Mouse (Mus musculus): ENCODE measurements at regions not wholly inside any gene's neighbourhood (a gene's known extent, or its start where the extent isn't known, plus 50 kb on each side); places are given as distances from the start of the nearest gene placed in this dataset.

DNA sequence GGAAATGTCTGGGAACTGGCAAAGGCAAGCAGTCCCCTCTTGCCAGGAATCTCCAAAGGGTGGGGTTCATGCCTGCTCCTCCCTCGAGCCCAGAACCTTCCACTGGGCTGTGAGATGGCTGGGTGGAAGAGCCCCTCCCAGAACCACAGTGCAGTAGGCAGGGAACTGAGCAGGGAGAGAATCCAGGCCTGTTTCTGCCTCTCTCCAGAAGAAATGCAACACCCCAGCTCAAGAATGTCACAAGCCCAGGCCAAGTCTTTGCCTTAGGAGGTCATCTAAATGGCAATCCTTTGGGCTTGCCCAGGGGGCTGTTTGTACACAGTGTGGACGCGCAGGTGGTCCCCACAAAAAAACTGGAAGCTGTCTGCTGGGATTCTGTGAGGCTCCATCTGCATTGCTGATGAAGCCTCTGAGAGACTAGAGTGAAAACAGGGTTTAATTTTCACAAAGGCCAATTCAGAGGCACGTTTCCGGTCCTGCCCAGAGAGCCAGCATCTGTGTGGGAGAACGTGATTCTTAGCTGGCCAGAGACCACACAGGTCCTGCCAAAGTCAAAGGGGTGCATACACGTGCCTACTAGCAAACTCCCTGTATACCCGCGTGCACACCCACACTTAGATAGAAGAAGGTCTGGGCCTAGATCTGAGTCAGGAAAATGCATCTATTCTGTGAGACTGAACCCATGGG lies 129.0 kb downstream of the Hmg20a start:
- H3K36me3 ChIP-seq (ENCODE audit: control insufficient read depth, insufficient read depth) = no peaks in the 10 kb centered on the region
- H3K4me3 ChIP-seq (replicated peaks; ENCODE audit: low read length) = no peak overlapping the region
- H3K4me1 ChIP-seq (replicated peaks; ENCODE audit: control insufficient read depth, insufficient read depth, low read length) = no peaks in the 10 kb centered on the region
- H3K27me3 ChIP-seq (replicated peaks; ENCODE audit: control insufficient read depth, insufficient read depth, low read length) = no peaks in the 10 kb centered on the region
- no peak overlapping the region for H3K4me2 ChIP-seq (ENCODE audit: low read length)
- no peak overlapping the region for H3K9ac ChIP-seq (replicated peaks; ENCODE audit: low read depth, low read length)
- ATAC-seq = no peak
- no peaks in the 10 kb centered on the region for H3K9me3 ChIP-seq (ENCODE audit: control insufficient read depth, low read length)
- H3K27ac ChIP-seq (ENCODE audit: low read length) = no peak overlapping the region
- WGBS = 42% methylated on average over 9 of the region's 9 CpGs

DNA sequence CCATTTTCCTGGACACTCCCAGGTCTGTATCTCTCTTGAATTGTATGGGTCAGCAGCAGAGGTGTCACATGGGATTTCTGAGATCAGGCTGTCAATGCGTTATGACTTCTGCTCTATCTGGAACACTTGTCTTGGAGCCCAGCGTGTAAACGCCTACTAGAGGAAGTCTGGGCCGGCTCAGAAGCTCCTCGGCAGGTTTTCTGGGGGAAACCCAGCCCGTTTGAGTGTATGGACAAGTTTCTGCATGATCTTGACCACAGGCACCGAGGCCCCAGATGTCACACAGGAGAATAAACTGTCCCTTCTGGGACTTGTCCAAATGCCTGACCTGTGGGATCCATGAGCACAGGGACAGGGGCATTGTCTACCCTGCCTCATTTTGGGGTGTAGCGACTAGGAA lies 131.4 kb downstream of the Hmg20a start:
- 79% methylated on average over 8 of the region's 8 CpGs for WGBS
- Histone ChIP-seq H3K9me3 (ENCODE audit: control insufficient read depth, low read length) (no peaks in the 10 kb centered on the region), H3K27ac (ENCODE audit: low read length) (no peak overlapping the region), H3K9ac (replicated peaks; ENCODE audit: low read depth, low read length) (no peak overlapping the region), H3K27me3 (replicated peaks; ENCODE audit: control insufficient read depth, insufficient read depth, low read length) (no peaks in the 10 kb centered on the region), H3K4me1 (replicated peaks; ENCODE audit: control insufficient read depth, insufficient read depth, low read length) (peaks cover 10% of the 10 kb centered on the region), H3K4me2 (ENCODE audit: low read length) (no peak overlapping the region), H3K4me3 (replicated peaks; ENCODE audit: low read length) (no peak overlapping the region), H3K36me3 (ENCODE audit: control insufficient read depth, insufficient read depth) (no peaks in the 10 kb centered on the region)
- ATAC-seq = no peak

DNA sequence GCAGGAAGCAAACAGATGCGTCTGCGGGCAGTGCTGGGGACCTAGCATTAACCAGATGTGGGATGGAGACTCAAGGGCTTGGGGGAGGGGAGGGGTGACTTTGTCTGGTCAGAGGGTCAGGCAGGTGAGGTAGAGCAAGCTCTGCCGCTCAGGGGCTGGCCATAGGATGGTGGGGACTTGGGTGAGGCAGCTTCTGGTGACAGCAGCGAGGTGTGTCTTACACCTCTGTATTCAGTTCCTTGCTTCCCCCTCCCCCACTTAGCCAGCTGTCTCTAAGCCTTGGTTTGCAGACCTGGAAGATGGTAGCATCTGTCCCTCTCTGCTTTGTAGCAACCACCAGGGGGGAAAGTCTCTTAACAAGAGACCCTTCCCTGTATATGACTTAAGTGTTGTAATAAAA lies 131.8 kb downstream of the Hmg20a start:
- Histone ChIP-seq H3K4me1 (replicated peaks; ENCODE audit: control insufficient read depth, insufficient read depth, low read length) (peaks cover 10% of the 10 kb centered on the region), H3K9me3 (ENCODE audit: control insufficient read depth, low read length) (no peaks in the 10 kb centered on the region), H3K4me3 (replicated peaks; ENCODE audit: low read length) (no peak overlapping the region), H3K36me3 (ENCODE audit: control insufficient read depth, insufficient read depth) (no peaks in the 10 kb centered on the region), H3K4me2 (ENCODE audit: low read length) (no peak overlapping the region), H3K9ac (replicated peaks; ENCODE audit: low read depth, low read length) (no peak overlapping the region), H3K27ac (ENCODE audit: low read length) (no peak overlapping the region), H3K27me3 (replicated peaks; ENCODE audit: control insufficient read depth, insufficient read depth, low read length) (no peaks in the 10 kb centered on the region)
- no peak for ATAC-seq
- 66% methylated on average over 4 of the region's 4 CpGs for WGBS

DNA sequence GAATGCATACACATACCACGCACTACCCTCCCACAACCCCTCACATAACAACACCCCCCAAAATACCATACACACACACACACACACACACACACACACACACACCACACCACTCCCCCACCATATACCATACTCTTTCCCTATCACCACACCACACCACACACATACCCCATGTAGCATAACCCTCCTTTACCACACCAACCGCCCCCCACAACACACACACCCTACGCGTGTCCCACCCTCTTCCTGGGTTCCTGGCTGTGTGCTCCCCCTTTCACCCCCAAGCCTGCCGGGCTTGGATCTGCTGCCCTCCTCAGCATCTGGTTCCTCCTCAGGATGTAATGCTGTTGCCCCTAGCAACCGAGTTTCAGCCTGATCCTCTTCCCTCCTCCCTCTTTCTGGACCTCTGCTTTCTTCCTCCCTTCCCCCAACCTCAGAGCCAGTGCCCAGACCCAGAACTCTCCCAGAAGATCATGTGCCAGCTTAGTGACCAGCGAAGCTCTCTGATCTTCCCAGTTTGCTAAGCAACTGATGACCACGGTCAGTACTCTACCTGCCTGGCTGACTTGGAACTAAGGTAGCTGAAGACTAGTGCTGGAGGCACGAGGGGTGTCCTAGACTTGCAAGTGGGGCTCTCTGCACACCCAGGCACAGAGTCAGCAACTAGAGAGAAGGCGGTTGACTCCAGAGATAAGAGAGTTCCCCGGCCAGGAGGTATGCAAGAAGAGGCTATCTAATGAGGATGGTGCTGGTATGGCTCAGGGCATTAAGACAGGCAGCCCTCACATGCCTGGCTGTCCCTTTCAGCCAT lies 133.2 kb downstream of the Hmg20a start:
- Histone ChIP-seq H3K27me3 (replicated peaks; ENCODE audit: control insufficient read depth, insufficient read depth, low read length) (no peaks in the 10 kb centered on the region), H3K4me2 (ENCODE audit: low read length) (no peak overlapping the region), H3K36me3 (ENCODE audit: control insufficient read depth, insufficient read depth) (no peaks in the 10 kb centered on the region), H3K27ac (ENCODE audit: low read length) (no peak overlapping the region), H3K4me1 (replicated peaks; ENCODE audit: control insufficient read depth, insufficient read depth, low read length) (peaks cover 10% of the 10 kb centered on the region), H3K4me3 (replicated peaks; ENCODE audit: low read length) (no peak overlapping the region), H3K9me3 (ENCODE audit: control insufficient read depth, low read length) (no peaks in the 10 kb centered on the region), H3K9ac (replicated peaks; ENCODE audit: low read depth, low read length) (no peak overlapping the region)
- WGBS = 58% methylated on average over 11 of the region's 11 CpGs
- 0 out of 2 replicates have a peak, but pooled peaks have one; percentile 24 for ATAC-seq

DNA sequence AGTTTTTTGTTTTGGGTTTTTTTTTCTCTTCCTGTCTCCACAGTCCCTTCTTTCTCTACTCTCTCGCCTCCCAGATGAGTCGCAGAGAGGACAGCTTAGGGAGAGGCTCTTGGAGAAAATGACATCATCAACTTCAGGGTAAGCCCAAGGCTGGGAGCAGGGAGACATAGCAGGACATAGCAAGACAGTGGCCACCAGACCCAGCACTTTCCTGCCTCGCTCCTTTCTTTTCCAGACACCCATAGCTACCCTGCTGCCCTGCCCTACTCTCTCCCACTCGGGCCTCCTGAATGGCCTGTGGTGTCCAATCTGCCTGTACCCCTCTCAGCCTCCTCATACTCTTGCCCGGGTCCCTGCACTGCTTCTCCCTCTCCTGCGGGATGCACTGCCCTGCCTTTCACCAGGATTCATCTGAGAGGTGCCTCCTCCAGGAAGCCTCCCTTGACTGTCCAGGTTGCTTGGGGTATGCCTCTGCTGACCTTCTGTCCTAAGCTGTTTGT lies 133.8 kb downstream of the Hmg20a start:
- Histone ChIP-seq H3K4me2 (ENCODE audit: low read length) (no peak overlapping the region), H3K4me1 (replicated peaks; ENCODE audit: control insufficient read depth, insufficient read depth, low read length) (peaks cover 10% of the 10 kb centered on the region), H3K4me3 (replicated peaks; ENCODE audit: low read length) (no peak overlapping the region), H3K9me3 (ENCODE audit: control insufficient read depth, low read length) (no peaks in the 10 kb centered on the region), H3K36me3 (ENCODE audit: control insufficient read depth, insufficient read depth) (no peaks in the 10 kb centered on the region), H3K9ac (replicated peaks; ENCODE audit: low read depth, low read length) (no peak overlapping the region), H3K27me3 (replicated peaks; ENCODE audit: control insufficient read depth, insufficient read depth, low read length) (no peaks in the 10 kb centered on the region), H3K27ac (ENCODE audit: low read length) (no peak overlapping the region)
- ATAC-seq = no peak
- WGBS = 67% methylated on average over 6 of the region's 6 CpGs

DNA sequence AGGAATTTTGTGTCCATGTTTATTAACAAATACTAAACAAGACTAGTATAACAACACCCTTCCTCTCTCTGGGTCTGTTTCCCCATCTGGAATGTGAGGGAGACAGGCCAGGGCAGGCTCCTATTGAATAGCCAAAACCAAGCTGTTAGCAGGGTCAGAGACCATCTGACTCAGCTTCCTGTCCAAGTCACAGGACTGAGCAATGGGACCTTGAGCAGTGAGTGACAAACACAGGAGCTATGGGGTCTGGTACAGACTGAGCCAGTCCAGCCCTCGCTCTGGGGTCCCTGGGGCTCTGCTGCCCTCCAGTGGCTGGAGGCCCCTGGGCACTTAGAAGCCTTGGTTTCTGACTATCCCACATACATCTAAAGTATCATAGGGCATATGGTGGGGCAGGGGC lies 134.4 kb downstream of the Hmg20a start:
- no peak overlapping the region for H3K4me2 ChIP-seq (ENCODE audit: low read length)
- H3K9me3 ChIP-seq (ENCODE audit: control insufficient read depth, low read length) = no peaks in the 10 kb centered on the region
- no peaks in the 10 kb centered on the region for H3K27me3 ChIP-seq (replicated peaks; ENCODE audit: control insufficient read depth, insufficient read depth, low read length)
- no peak overlapping the region for H3K27ac ChIP-seq (ENCODE audit: low read length)
- no peaks in the 10 kb centered on the region for H3K36me3 ChIP-seq (ENCODE audit: control insufficient read depth, insufficient read depth)
- H3K4me1 ChIP-seq (replicated peaks; ENCODE audit: control insufficient read depth, insufficient read depth, low read length) = peaks cover 10% of the 10 kb centered on the region
- no peak overlapping the region for H3K4me3 ChIP-seq (replicated peaks; ENCODE audit: low read length)
- 17% methylated on average over 1 of the region's 1 CpGs for WGBS
- peak; percentile 76 for ATAC-seq
- no peak overlapping the region for H3K9ac ChIP-seq (replicated peaks; ENCODE audit: low read depth, low read length)

DNA sequence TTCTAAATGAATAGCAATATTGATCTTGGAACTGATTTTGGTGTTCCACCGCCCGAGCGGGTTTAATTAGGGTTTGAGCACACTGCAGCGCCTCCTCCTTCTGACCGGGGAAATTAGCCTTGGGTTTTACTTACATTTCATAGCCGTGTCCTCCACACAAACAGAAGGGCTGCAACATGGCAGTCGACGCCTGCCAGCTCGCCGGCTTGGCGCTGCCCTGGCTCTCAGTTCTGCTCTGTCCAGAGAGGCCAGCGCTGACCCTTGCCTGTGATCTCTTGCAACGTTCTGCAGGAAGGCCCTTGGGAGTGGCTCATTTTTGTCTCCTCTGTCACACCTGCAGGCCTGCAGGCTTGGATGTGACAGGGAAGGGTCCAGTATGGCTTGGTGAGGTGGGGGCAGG lies 135.2 kb downstream of the Hmg20a start:
- Histone ChIP-seq H3K4me2 (ENCODE audit: low read length) (no peak overlapping the region), H3K27me3 (replicated peaks; ENCODE audit: control insufficient read depth, insufficient read depth, low read length) (no peaks in the 10 kb centered on the region), H3K4me3 (replicated peaks; ENCODE audit: low read length) (no peak overlapping the region), H3K27ac (ENCODE audit: low read length) (no peak overlapping the region), H3K36me3 (ENCODE audit: control insufficient read depth, insufficient read depth) (no peaks in the 10 kb centered on the region), H3K9me3 (ENCODE audit: control insufficient read depth, low read length) (no peaks in the 10 kb centered on the region), H3K4me1 (replicated peaks; ENCODE audit: control insufficient read depth, insufficient read depth, low read length) (peaks cover 10% of the 10 kb centered on the region), H3K9ac (replicated peaks; ENCODE audit: low read depth, low read length) (no peak overlapping the region)
- 32% methylated on average over 13 of the region's 13 CpGs for whole genome bisulfite sequencing
- ATAC-seq = no peak

DNA sequence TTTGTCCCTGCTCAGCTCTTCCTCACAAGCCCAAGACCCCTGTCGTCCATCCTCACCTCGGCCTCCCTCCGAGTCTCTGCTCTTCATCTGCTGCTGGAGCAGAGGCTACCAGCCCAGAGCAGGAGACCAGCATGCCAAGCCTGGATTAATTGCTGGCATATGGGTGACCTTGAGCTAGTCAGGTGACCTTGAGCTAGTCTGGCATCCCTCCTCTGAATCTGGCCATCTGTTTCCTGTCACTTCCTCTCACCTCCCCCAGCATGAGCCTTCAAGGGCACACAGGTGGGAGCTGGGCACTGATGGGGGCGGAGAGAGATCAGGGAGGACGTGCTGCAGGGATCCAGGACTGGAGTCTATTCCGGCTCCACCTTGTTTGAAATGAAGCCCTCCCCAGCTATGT lies 135.7 kb downstream of the Hmg20a start:
- H3K4me3 ChIP-seq (replicated peaks; ENCODE audit: low read length) = no peak overlapping the region
- no peak overlapping the region for H3K4me2 ChIP-seq (ENCODE audit: low read length)
- H3K27me3 ChIP-seq (replicated peaks; ENCODE audit: control insufficient read depth, insufficient read depth, low read length) = no peaks in the 10 kb centered on the region
- no peak overlapping the region for H3K9ac ChIP-seq (replicated peaks; ENCODE audit: low read depth, low read length)
- no peak overlapping the region for H3K27ac ChIP-seq (ENCODE audit: low read length)
- peaks cover 10% of the 10 kb centered on the region for H3K4me1 ChIP-seq (replicated peaks; ENCODE audit: control insufficient read depth, insufficient read depth, low read length)
- no peaks in the 10 kb centered on the region for H3K36me3 ChIP-seq (ENCODE audit: control insufficient read depth, insufficient read depth)
- 65% methylated on average over 6 of the region's 6 CpGs for WGBS
- ATAC-seq = no peak
- H3K9me3 ChIP-seq (ENCODE audit: control insufficient read depth, low read length) = no peaks in the 10 kb centered on the region

DNA sequence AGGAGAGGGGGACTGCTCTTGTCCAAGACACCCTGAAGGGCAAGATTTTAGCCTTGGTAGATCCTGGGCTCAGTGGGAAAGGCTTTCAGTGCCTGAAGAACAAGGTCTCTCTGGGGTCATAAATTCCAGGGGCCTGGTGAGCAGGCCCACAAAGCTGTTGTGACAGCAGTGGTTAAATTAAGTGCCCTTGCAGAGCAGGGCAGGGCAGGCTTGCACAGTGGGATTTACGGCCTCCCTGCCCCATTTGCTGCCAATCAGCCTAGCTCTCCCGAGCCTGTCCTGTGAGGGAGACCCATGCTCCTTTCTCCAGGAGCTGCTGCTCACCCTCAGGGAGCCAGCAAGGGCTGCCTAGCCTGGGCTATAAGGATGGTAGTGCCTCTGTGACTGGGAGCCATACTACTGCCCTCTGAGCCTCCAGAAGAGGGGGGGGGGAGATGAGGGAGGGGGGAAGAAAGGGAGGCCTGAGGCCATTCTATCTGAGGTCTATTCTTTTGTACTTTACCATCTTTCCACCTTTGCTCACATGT lies 141.3 kb downstream of the Hmg20a start:
- Histone ChIP-seq H3K9ac (replicated peaks; ENCODE audit: low read depth, low read length) (no peak overlapping the region), H3K4me1 (replicated peaks; ENCODE audit: control insufficient read depth, insufficient read depth, low read length) (peaks cover 8% of the 10 kb centered on the region; the same call in 1 of the 2 replicates), H3K36me3 (ENCODE audit: control insufficient read depth, insufficient read depth) (no peaks in the 10 kb centered on the region), H3K27me3 (replicated peaks; ENCODE audit: control insufficient read depth, insufficient read depth, low read length) (no peaks in the 10 kb centered on the region), H3K4me3 (replicated peaks; ENCODE audit: low read length) (no peak overlapping the region), H3K4me2 (ENCODE audit: low read length) (no peak overlapping the region), H3K9me3 (ENCODE audit: control insufficient read depth, low read length) (no peaks in the 10 kb centered on the region), H3K27ac (ENCODE audit: low read length) (no peak overlapping the region)
- WGBS = 26% methylated on average over 2 of the region's 2 CpGs
- ATAC-seq = no peak
